Mouse (Mus musculus) urinary bladder, postnatal 25 days (tissue): ENCODE data around the gene Slc25a30.
A peak's percentile ranks its signal among the peaks of the same experiment; 100 is the strongest.

ENCODE experiments used
- DNase-seq: peaks from one replicate; pipeline ENCODE4 v3.0.0; 2022; ENCODE audit warnings: low spot score

Slc25a30 gene

GRCm38 (mm10) chr14:75747960-75748359, 38.9 kb downstream of the Slc25a30 start:
- DNase-seq = no peak

- no peak for DNase-seq
Observed at GRCm38 (mm10) chr14:75741904-75742303, 44.9 kb downstream of the Slc25a30 start.

GRCm38 (mm10) chr14:75735597-75735996, 51.2 kb downstream of the Slc25a30 start:
- DNase-seq = no peak

GRCm38 (mm10) chr14:75732631-75733030, 54.2 kb downstream of the Slc25a30 start:
- DNase-seq = no peak

- no peak for DNase-seq
Observed at GRCm38 (mm10) chr14:75731361-75731760, 55.5 kb downstream of the Slc25a30 start.

- no peak for DNase-seq
Observed at GRCm38 (mm10) chr14:75728111-75728510, 58.7 kb downstream of the Slc25a30 start.

- no peak for DNase-seq
Observed at GRCm38 (mm10) chr14:75727046-75727445, 59.8 kb downstream of the Slc25a30 start.

- no peak for DNase-seq
Observed at GRCm38 (mm10) chr14:75722816-75723215, 64.0 kb downstream of the Slc25a30 start.

- DNase-seq = peak; percentile 39
Observed at GRCm38 (mm10) chr14:75721977-75722563, 64.8 kb downstream of the Slc25a30 start.

- no peak for DNase-seq
Observed at GRCm38 (mm10) chr14:75720121-75720520, 66.7 kb downstream of the Slc25a30 start.

GRCm38 (mm10) chr14:75716410-75716809, 70.4 kb downstream of the Slc25a30 start:
- no peak for DNase-seq

GRCm38 (mm10) chr14:75713661-75714060, 73.2 kb downstream of the Slc25a30 start:
- no peak for DNase-seq

GRCm38 (mm10) chr14:75712687-75713086, 74.2 kb downstream of the Slc25a30 start:
- no peak for DNase-seq

- no peak for DNase-seq
Observed at GRCm38 (mm10) chr14:75711731-75712130, 75.1 kb downstream of the Slc25a30 start.
